Mouse (Mus musculus) heart, postnatal 0 days (tissue): ENCODE results near the gene Ctdsp2. TPM values are rescaled to one million over a fixed set of nuclear protein-coding genes. Genes with fewer than 3 reads are reported as not detected.

Experiments used
- ATAC-seq: fragments of 200-750 bp; cut with Nextera tagmentation; 2 replicates; pipeline ENCODE4 v1.8.0; 2017; ENCODE audit warnings: low read depth, moderate number of reproducible peaks, moderate library complexity; ENCODE audit not compliant: insufficient read depth
- DNase-seq: peaks from one replicate; pipeline ENCODE4 v3.0.0-alpha.2; 2016; ENCODE audit warnings: low spot score
- H3K27ac ChIP-seq: fragments of 300-500 bp; sonication (generic); 2 replicates; pipeline ENCODE4 v1.5.1; 2014; ENCODE audit warnings: low read depth, mild to moderate bottlenecking
- H3K27me3 ChIP-seq: fragments of 300-500 bp; sonication (generic); 2 replicates; pipeline ENCODE4 v1.6.1; 2014; ENCODE audit warnings: low read length, mixed read lengths; ENCODE audit not compliant: control insufficient read depth, insufficient read depth
- H3K36me3 ChIP-seq: fragments of 300-500 bp; sonication (generic); replicated peaks from 2 replicates; pipeline ENCODE4 v1.6.1; 2014; ENCODE audit warnings: low read length, mixed read lengths; ENCODE audit not compliant: control insufficient read depth, insufficient read depth
- H3K4me1 ChIP-seq: fragments of 300-500 bp; sonication (generic); 2 replicates; pipeline ENCODE4 v1.6.1; 2014; ENCODE audit warnings: antibody characterized with exemption; ENCODE audit not compliant: control insufficient read depth, insufficient read depth
- H3K4me2 ChIP-seq: fragments of 300-500 bp; sonication (generic); 2 replicates; pipeline ENCODE4 v1.6.1; 2014; ENCODE audit warnings: low read depth, mild to moderate bottlenecking, low read length, moderate library complexity
- H3K4me3 ChIP-seq: fragments of 300-500 bp; sonication (generic); 2 replicates; pipeline ENCODE4 v1.5.1; 2014; ENCODE audit warnings: low read depth, low read length
- H3K9ac ChIP-seq: fragments of 300-500 bp; sonication (generic); replicated peaks from 2 replicates; pipeline ENCODE4 v1.6.1; 2014; ENCODE audit warnings: low read depth, low read length, mixed read lengths
- H3K9me3 ChIP-seq: fragments of 300-500 bp; sonication (generic); replicated peaks from 2 replicates; pipeline ENCODE4 v1.6.1; 2016; ENCODE audit warnings: low read length; ENCODE audit not compliant: control insufficient read depth
- CTCF ChIP-seq: IDR thresholded peaks from 2 replicates; pipeline ENCODE4 v1.5.1; 2016; ENCODE audit warnings: antibody characterized with exemption, control low read depth, low read depth
- EP300 ChIP-seq: IDR thresholded peaks from 2 replicates; pipeline ENCODE4 v1.6.1; 2016; ENCODE audit warnings: antibody characterized with exemption, low read depth
- WGBS: fragments of 180-500 bp; shearing (Covaris S2); extraction: QIAGEN DNeasy Blood & Tissue Kit; methylation state at CpG from one replicate; pipeline ENCODE4 v1.1.7; 2014; 5-methylcytosine and 5-hydroxymethylcytosine counted together
- polyA plus RNA-seq: library from polyadenylated mRNA; unstranded; fragments of >200 nt; fragmentation: Nextera tagmentation; extraction: Ambion mirVana; gene quantifications from 2 replicates; pipeline ENCODE4 v1.2.1, GENCODE M21; 2015
- total RNA-seq: library from RNA; depleted of rRNA; stranded (reverse); fragments of >200 nt; gene quantifications from 2 replicates; pipeline ENCODE4 v1.2.3, GENCODE M21; 2014; ENCODE audit warnings: low replicate concordance

Gene Ctdsp2
- total and polyA plus RNA-seq, 2 experiments from 2014 or later: 26.4 to 137 TPM

GRCm38 (mm10) chr10:126993621-126994020 is 15.1 kb downstream of the Ctdsp2 start:
- no peak for ATAC-seq
- H3K27ac ChIP-seq: no peak overlapping the region
- peaks cover 66% of the 10 kb centered on the region for H3K36me3 ChIP-seq
- H3K4me1 ChIP-seq: peaks cover 15% of the 10 kb centered on the region
- H3K9ac ChIP-seq: no peak overlapping the region
- no peak for TF ChIP-seq EP300
- TF ChIP-seq CTCF: no peak
- no peaks in the 10 kb centered on the region for H3K27me3 ChIP-seq
- DNase-seq: no peak
- H3K4me3 ChIP-seq: no peak overlapping the region
- WGBS: 68% methylated on average over 3 of the region's 3 CpGs
- H3K4me2 ChIP-seq: no peak overlapping the region
- H3K9me3 ChIP-seq: no peaks in the 10 kb centered on the region

DNA sequence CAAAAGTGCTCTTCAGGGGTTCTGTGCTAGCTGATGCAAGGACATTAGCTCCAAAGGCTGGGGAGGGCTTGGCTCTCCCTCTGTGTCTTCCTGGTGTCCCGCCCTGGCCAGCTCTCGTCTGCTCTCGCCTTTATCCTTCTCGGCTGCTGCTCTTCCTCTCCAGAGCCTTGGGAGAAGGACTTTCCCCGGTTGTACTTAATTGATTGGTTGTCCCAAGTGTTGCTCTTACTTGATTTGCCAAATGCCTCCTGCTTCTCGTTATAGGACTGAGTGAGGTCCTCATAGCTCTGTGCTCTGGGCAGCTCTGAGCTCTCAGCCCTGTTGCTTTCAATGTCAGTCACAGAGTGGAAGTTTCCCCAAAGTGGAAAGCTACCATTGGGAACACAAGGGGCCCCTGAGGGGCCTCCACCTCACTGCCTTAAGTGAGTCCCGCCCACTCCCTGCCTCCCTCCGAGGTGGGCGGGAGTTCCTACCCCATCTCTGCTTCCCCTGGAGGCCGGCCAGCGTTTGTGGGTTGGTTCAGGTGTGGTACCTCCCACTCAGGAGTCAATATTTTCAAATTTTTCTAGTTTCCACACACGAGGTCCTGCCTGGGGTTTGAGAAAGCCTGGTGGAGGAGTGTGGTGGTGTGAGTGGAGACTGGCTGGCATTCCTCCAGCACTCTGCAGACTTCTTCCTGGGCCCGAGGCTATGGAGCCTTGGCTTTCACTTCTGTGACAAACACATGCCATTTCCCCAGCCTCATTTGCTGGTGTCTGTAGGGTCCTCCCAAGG is 19.0 kb downstream of the Ctdsp2 start:
- no peak overlapping the region for H3K9ac ChIP-seq
- H3K27ac ChIP-seq: no peak overlapping the region
- 56% methylated on average over 13 of the region's 13 CpGs for WGBS
- DNase-seq: no peak
- H3K9me3 ChIP-seq: no peaks in the 10 kb centered on the region
- H3K4me3 ChIP-seq: no peak overlapping the region
- no peaks in the 10 kb centered on the region for H3K27me3 ChIP-seq
- H3K4me1 ChIP-seq: no peaks in the 10 kb centered on the region
- peaks cover 65% of the 10 kb centered on the region for H3K36me3 ChIP-seq
- H3K4me2 ChIP-seq: no peak overlapping the region
- no peak for ATAC-seq
- TF ChIP-seq CTCF: no peak
- no peak for TF ChIP-seq EP300

DNA sequence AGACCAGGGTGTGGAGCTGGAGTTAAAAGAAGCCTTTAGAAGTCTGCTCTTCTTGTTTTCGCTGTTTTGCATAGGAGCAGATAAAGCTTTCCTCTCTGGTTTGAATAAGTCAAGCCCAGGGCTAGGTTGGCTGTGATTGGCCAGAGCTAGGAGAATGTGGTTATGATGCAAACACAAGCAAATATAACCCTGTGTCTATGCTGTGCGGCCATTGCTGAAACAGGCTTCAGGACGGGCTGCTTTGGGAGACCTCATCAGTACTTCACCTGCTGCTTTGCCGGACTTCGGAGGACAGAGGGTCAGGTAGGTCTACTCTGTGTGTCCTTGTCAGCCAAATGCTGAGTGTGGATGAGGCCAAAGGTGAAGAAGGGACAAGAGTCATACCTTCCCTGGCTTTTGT is 22.0 kb downstream of the Ctdsp2 start, which contains the start of gene Avil:
Gene Avil, plus strand, starts transcription at position 181 of the 400 bp plus-strand sequence.
- ATAC-seq: peak; percentile 18; the same call in 1 of the 2 replicates
- Histone ChIP-seq H3K4me2 (no peak within 1 kb of the TSS), H3K9ac (no peak within 1 kb of the TSS), H3K9me3 (no peaks in the 10 kb centered on the region), H3K4me1 (no peaks in the 10 kb centered on the region), H3K36me3 (peaks cover 35% of the 10 kb centered on the region), H3K27ac (no peak within 1 kb of the TSS), H3K27me3 (no peaks in the 10 kb centered on the region), H3K4me3 (no peak within 1 kb of the TSS)
- DNase-seq: no peak
- no peak for TF ChIP-seq CTCF
- no peak for TF ChIP-seq EP300
- 81% methylated on average over 5 of the region's 5 CpGs for WGBS

DNA sequence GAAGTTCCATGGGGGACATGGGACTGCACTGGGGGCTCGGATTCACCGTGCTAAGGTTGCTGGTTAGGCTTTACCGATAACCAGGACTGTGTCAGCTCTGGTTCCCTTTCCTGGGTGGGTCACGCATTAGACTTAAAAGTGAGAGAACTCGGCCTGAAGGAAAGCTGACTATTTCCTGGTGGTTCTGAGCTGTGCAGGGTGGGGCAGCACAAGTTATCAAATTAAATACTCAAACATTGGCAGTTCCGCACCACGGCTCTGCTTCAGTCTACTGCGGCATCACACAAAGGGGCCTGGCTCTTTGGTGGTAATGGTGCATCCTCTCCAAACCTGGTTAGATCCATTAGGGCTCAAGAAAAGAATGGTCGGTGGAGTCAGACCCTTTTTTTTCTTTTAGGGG is 22.8 kb downstream of the Ctdsp2 start:
- Histone ChIP-seq H3K27me3 (no peaks in the 10 kb centered on the region), H3K9ac (no peak overlapping the region), H3K36me3 (peaks cover 28% of the 10 kb centered on the region), H3K9me3 (no peaks in the 10 kb centered on the region), H3K4me1 (no peaks in the 10 kb centered on the region), H3K27ac (no peak overlapping the region), H3K4me3 (no peak overlapping the region), H3K4me2 (no peak overlapping the region)
- no peak for ATAC-seq
- 75% methylated on average over 9 of the region's 9 CpGs for WGBS
- DNase-seq: no peak
- no peak for TF ChIP-seq EP300
- TF ChIP-seq CTCF: no peak

- TF ChIP-seq EP300: no peak
- TF ChIP-seq CTCF: no peak
- whole genome bisulfite sequencing: 96% methylated on average over 1 of the region's 1 CpGs
- ATAC-seq: no peak
- no peak overlapping the region for H3K4me2 ChIP-seq
- H3K27me3 ChIP-seq: no peaks in the 10 kb centered on the region
- H3K4me3 ChIP-seq: no peak overlapping the region
- H3K4me1 ChIP-seq: no peaks in the 10 kb centered on the region
- DNase-seq: no peak
- H3K9me3 ChIP-seq: no peaks in the 10 kb centered on the region
- no peak overlapping the region for H3K27ac ChIP-seq
- peaks cover 28% of the 10 kb centered on the region for H3K36me3 ChIP-seq
- no peak overlapping the region for H3K9ac ChIP-seq
These were observed 23.5 kb downstream of the Ctdsp2 start for GRCm38 (mm10) chr10:127002056-127002455.

- no peak overlapping the region for H3K4me3 ChIP-seq
- no peaks in the 10 kb centered on the region for H3K9me3 ChIP-seq
- H3K27me3 ChIP-seq: no peaks in the 10 kb centered on the region
- H3K4me1 ChIP-seq: no peaks in the 10 kb centered on the region
- H3K36me3 ChIP-seq: peaks cover 21% of the 10 kb centered on the region
- no peak overlapping the region for H3K9ac ChIP-seq
- TF ChIP-seq EP300: no peak
- no peak overlapping the region for H3K4me2 ChIP-seq
- ATAC-seq: no peak
- WGBS: 86% methylated on average over 5 of the region's 5 CpGs
- DNase-seq: no peak
- no peak overlapping the region for H3K27ac ChIP-seq
These were observed 24.2 kb downstream of the Ctdsp2 start for GRCm38 (mm10) chr10:127002765-127003164.
